Mouse (Mus musculus) thymus, adult 2 months (tissue): ENCODE data around the gene Manba.

Source experiments
- CTCF ChIP-seq: fragments of 200-500 bp; IDR thresholded peaks from 2 replicates; pipeline ENCODE4 v1.5.1; 2012; ENCODE audit warnings: mild to moderate bottlenecking, control low read depth, low read length, moderate library complexity, borderline replicate concordance; ENCODE audit not compliant: control insufficient read depth, poor library complexity, insufficient read depth; ENCODE audit errors: extremely low read depth
- POLR2A ChIP-seq: fragments of 200-500 bp; IDR thresholded peaks from 2 replicates; pipeline ENCODE4 v1.6.1; 2012; ENCODE audit warnings: mild to moderate bottlenecking, low read length, control low read depth, moderate library complexity; ENCODE audit not compliant: control insufficient read depth, poor library complexity, insufficient read depth; ENCODE audit errors: extremely low read depth

DNA sequence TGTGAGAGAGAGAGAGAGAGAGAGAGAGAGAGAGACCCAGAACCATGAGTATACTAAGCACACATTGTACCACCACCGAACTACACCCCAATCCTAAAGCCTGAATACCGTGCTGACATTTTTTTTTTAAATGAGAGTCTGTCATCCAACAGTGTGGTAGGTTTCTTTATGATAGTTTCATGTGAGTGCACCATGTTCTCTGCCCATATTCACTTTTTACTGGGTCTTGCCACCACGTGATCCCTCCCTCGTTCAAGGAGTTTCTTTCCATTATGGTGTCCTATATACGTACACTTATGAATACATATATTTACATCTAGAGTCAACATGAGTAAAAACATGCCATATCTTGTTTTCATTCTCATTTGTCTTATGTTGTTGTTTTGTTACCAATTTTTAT lies 940 bp downstream of the Manba start:
- TF ChIP-seq CTCF (no peak), POLR2A (no peak)
